Mouse (Mus musculus): ENCODE measurements at regions not wholly inside any gene's neighbourhood (a gene's known extent, or its start where the extent isn't known, plus 50 kb on each side); places are given as distances from the start of the nearest gene placed in this dataset.
A peak's percentile ranks its signal among the peaks of the same experiment; 100 is the strongest.

DNA sequence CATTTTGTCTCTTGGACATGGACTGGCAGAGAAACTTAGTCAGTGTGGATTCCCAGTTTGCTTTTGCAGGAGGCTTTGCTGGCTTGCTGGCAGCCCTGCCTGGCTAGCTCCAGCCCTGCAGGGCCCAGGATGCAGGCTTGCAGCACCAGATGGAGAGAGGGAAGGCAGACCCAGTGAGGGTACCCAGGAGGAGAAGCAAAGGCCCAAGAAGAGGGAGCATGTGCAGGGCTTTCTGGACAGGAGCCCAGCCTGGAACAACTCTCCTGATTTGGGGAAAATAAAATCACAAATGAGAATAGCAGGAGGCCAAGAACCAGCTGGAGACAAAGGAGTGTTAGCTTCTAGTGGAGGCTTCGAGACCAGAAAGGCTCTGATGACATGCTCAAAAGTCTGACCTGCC is 414.9 kb upstream of the Camk1g start:
- no peak overlapping the region for H3K4me3 ChIP-seq
- no peaks in the 10 kb centered on the region for H3K4me1 ChIP-seq (replicated peaks)
- no peaks in the 10 kb centered on the region for H3K9me3 ChIP-seq
- 80% methylated on average over 1 of the region's 1 CpGs for WGBS
- no peak for DNase-seq (ENCODE audit: low spot score)
- no peaks in the 10 kb centered on the region for H3K36me3 ChIP-seq
- H3K27me3 ChIP-seq (ENCODE audit: insufficient read depth, poor library complexity, severe bottlenecking): peaks cover 32% of the 10 kb centered on the region
- H3K27ac ChIP-seq: no peak overlapping the region

- Histone ChIP-seq H3K4me3 (no peak overlapping the region), H3K27me3 (ENCODE audit: insufficient read depth, poor library complexity, severe bottlenecking) (peaks cover 32% of the 10 kb centered on the region), H3K36me3 (no peaks in the 10 kb centered on the region), H3K27ac (no peak overlapping the region), H3K4me1 (replicated peaks) (no peaks in the 10 kb centered on the region), H3K9me3 (no peaks in the 10 kb centered on the region)
- 71% methylated on average over 2 of the region's 2 CpGs for WGBS
- DNase-seq (ENCODE audit: low spot score): no peak
Observed at GRCm38 (mm10) chr1:193784526-193784925, 414.4 kb upstream of the Camk1g start.

GRCm38 (mm10) chr1:193778181-193778580 is 408.1 kb upstream of the Camk1g start:
- H3K27ac ChIP-seq: no peak overlapping the region
- H3K36me3 ChIP-seq: no peaks in the 10 kb centered on the region
- no peak for DNase-seq (ENCODE audit: low spot score)
- WGBS: 47% methylated on average over 1 of the region's 1 CpGs
- H3K27me3 ChIP-seq (ENCODE audit: insufficient read depth, poor library complexity, severe bottlenecking): peaks cover 17% of the 10 kb centered on the region; the same call in 1 of the 2 replicates
- H3K9me3 ChIP-seq: no peaks in the 10 kb centered on the region
- no peak overlapping the region for H3K4me3 ChIP-seq
- H3K4me1 ChIP-seq (replicated peaks): peaks cover 8% of the 10 kb centered on the region

- 83% methylated on average over 4 of the region's 4 CpGs for WGBS
- no peak overlapping the region for H3K4me3 ChIP-seq
- no peak overlapping the region for H3K27ac ChIP-seq
- H3K27me3 ChIP-seq (ENCODE audit: insufficient read depth, poor library complexity, severe bottlenecking): no peaks in the 10 kb centered on the region; the same call in 1 of the 2 replicates
- H3K36me3 ChIP-seq: no peaks in the 10 kb centered on the region
- DNase-seq (ENCODE audit: low spot score): no peak
- no peaks in the 10 kb centered on the region for H3K9me3 ChIP-seq
- no peaks in the 10 kb centered on the region for H3K4me1 ChIP-seq (replicated peaks)
Observed at GRCm38 (mm10) chr1:193769546-193769945, 399.4 kb upstream of the Camk1g start.

GRCm38 (mm10) chr1:193764103-193764502 is 394.0 kb upstream of the Camk1g start:
- H3K27ac ChIP-seq: no peak overlapping the region
- H3K36me3 ChIP-seq: no peaks in the 10 kb centered on the region
- H3K4me3 ChIP-seq: no peak overlapping the region
- no peaks in the 10 kb centered on the region for H3K27me3 ChIP-seq (ENCODE audit: insufficient read depth, poor library complexity, severe bottlenecking)
- no peaks in the 10 kb centered on the region for H3K4me1 ChIP-seq (replicated peaks)
- no peak for DNase-seq (ENCODE audit: low spot score)
- H3K9me3 ChIP-seq: no peaks in the 10 kb centered on the region

GRCm38 (mm10) chr1:193751819-193752251 is 381.7 kb upstream of the Camk1g start:
- H3K4me3 ChIP-seq: no peak overlapping the region
- 42% methylated on average over 4 of the region's 4 CpGs for WGBS

DNA sequence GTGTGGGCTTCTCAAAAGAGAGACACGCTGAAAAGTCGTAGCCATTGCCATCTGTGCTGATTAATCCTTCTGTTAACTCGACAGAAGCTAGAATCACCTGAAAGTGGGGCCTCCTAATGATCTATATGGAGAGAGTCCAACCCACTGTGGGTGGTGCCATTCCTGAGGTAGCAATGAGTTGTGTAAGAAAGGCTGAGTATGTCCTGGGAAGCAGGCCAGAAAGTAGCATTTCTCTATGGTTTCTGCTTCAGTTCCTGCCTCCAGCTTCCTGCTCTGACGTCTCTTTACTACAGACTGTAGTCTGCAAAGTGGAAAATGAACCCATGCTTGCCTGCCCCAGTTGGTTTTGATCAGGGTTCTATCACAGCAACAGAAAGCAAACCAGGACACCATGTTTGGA is 380.8 kb upstream of the Camk1g start:
- Histone ChIP-seq H3K27me3 (ENCODE audit: insufficient read depth, poor library complexity, severe bottlenecking) (no peaks in the 10 kb centered on the region), H3K9me3 (no peaks in the 10 kb centered on the region), H3K27ac (no peak overlapping the region), H3K4me3 (no peak overlapping the region), H3K36me3 (no peaks in the 10 kb centered on the region), H3K4me1 (replicated peaks) (0 out of 2 replicates have a peak, but pooled peaks cover 6% of the 10 kb centered on the region)
- no peak for DNase-seq (ENCODE audit: low spot score)
- 76% methylated on average over 4 of the region's 4 CpGs for WGBS

More at GRCm38 (mm10) chr1:193751819-193752251, 381.7 kb upstream of the Camk1g start:
- no peak for DNase-seq (ENCODE audit: low spot score)
- H3K27ac ChIP-seq: no peak overlapping the region
- H3K9me3 ChIP-seq: no peaks in the 10 kb centered on the region
- H3K27me3 ChIP-seq (ENCODE audit: insufficient read depth, poor library complexity, severe bottlenecking): no peaks in the 10 kb centered on the region
- H3K4me1 ChIP-seq (replicated peaks): 0 out of 2 replicates have a peak, but pooled peaks cover 6% of the 10 kb centered on the region
- H3K36me3 ChIP-seq: no peaks in the 10 kb centered on the region

- 80% methylated on average over 6 of the region's 6 CpGs for WGBS
- Histone ChIP-seq H3K36me3 (no peaks in the 10 kb centered on the region), H3K4me3 (no peak overlapping the region), H3K4me1 (replicated peaks) (0 out of 2 replicates have a peak, but pooled peaks cover 6% of the 10 kb centered on the region), H3K27ac (peak overlapping the region; percentile 51; the same call in 1 of the 2 replicates), H3K9me3 (no peaks in the 10 kb centered on the region), H3K27me3 (ENCODE audit: insufficient read depth, poor library complexity, severe bottlenecking) (no peaks in the 10 kb centered on the region)
- DNase-seq (ENCODE audit: low spot score): no peak
Observed at GRCm38 (mm10) chr1:193747426-193747960, 377.4 kb upstream of the Camk1g start.

- no peak overlapping the region for H3K27ac ChIP-seq
- DNase-seq (ENCODE audit: low spot score): no peak
- no peaks in the 10 kb centered on the region for H3K9me3 ChIP-seq
- no peaks in the 10 kb centered on the region for H3K4me1 ChIP-seq (replicated peaks)
- no peak overlapping the region for H3K4me3 ChIP-seq
- WGBS: 87% methylated on average over 2 of the region's 2 CpGs
- no peaks in the 10 kb centered on the region for H3K27me3 ChIP-seq (ENCODE audit: insufficient read depth, poor library complexity, severe bottlenecking)
- no peaks in the 10 kb centered on the region for H3K36me3 ChIP-seq
Observed at GRCm38 (mm10) chr1:193742688-193743087, 372.6 kb upstream of the Camk1g start.

GRCm38 (mm10) chr1:193738821-193739220 is 368.7 kb upstream of the Camk1g start:
- Histone ChIP-seq H3K4me3 (no peak overlapping the region), H3K9me3 (no peaks in the 10 kb centered on the region), H3K36me3 (no peaks in the 10 kb centered on the region), H3K27me3 (ENCODE audit: insufficient read depth, poor library complexity, severe bottlenecking) (no peaks in the 10 kb centered on the region), H3K4me1 (replicated peaks) (peaks cover 19% of the 10 kb centered on the region), H3K27ac (no peak overlapping the region)
- DNase-seq (ENCODE audit: low spot score): no peak
- 70% methylated on average over 6 of the region's 6 CpGs for WGBS

- 86% methylated on average over 1 of the region's 1 CpGs for WGBS
- H3K36me3 ChIP-seq: no peaks in the 10 kb centered on the region
- no peak for DNase-seq (ENCODE audit: low spot score)
Observed at GRCm38 (mm10) chr1:193735949-193736518, 365.9 kb upstream of the Camk1g start.

DNA sequence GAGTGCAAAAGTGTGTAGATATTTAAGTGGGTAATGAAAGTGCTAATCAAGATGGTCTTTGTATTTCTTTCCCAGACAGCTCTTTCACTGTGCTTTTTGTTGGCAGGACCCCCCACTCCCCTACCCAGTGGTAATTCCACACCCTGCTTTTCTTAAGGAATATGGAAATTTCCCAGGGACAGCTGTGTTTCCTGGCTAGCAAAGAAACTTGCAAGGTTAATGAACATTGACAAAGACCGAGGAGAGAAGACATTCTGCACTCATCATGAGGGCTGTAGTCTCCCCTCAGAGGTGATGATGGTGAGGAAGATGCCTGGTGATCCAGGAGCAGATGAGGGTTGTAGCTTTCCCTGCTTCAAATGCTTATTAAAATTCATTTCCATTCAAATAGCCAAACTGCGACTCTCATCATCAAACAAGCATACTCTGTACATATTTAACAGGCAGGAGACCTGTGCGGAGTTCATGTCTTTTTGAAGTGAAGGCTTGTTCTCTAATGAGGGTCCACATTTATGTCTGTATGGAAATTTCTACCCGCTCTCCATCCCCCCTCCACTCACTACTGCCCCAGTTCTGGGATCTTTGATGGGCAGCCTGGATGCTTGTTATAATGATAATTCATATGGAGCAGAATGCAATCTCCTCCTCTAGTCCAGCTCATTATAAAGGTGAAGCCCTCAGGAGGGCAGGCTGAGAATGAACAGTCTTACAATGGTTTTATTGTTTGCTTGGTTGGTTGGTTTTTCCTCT is 364.1 kb upstream of the Camk1g start:
- Histone ChIP-seq H3K4me1 (replicated peaks) (peaks cover 57% of the 10 kb centered on the region), H3K27ac (peak overlapping the region; percentile 50), H3K9me3 (no peaks in the 10 kb centered on the region), H3K27me3 (ENCODE audit: insufficient read depth, poor library complexity, severe bottlenecking) (no peaks in the 10 kb centered on the region), H3K36me3 (no peaks in the 10 kb centered on the region), H3K4me3 (no peak overlapping the region)
- no peak for DNase-seq (ENCODE audit: low spot score)
- 36% methylated on average over 4 of the region's 4 CpGs for WGBS

More at GRCm38 (mm10) chr1:193735949-193736518, 365.9 kb upstream of the Camk1g start:
- Histone ChIP-seq H3K9me3 (no peaks in the 10 kb centered on the region), H3K27me3 (ENCODE audit: insufficient read depth, poor library complexity, severe bottlenecking) (no peaks in the 10 kb centered on the region), H3K4me3 (no peak overlapping the region), H3K4me1 (replicated peaks) (peaks cover 47% of the 10 kb centered on the region), H3K27ac (no peak overlapping the region)

DNA sequence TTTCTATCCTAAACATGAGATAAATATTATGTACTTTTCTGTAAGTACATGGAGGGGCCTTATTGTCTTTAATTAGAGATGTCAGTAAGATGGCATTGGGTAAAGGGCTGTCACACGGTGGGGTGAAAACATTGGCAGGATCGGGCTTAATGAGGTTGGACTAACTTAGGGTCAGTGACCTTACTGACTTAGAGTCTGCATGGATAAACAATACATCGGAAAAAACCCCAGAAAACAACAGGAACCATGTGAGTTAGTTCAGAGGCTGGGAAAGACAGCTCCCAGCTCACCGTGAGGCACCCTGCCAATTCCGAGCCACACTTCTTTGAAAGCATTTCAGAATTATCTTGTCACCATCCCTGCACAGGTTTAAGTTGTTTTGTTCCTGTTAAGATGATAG is 363.3 kb upstream of the Camk1g start:
- peaks cover 57% of the 10 kb centered on the region for H3K4me1 ChIP-seq (replicated peaks)
- no peaks in the 10 kb centered on the region for H3K36me3 ChIP-seq
- H3K9me3 ChIP-seq: no peaks in the 10 kb centered on the region
- H3K4me3 ChIP-seq: no peak overlapping the region
- peak overlapping the region; percentile 56; the same call in 1 of the 2 replicates for H3K27ac ChIP-seq
- WGBS: 2% methylated on average over 5 of the region's 5 CpGs
- no peaks in the 10 kb centered on the region for H3K27me3 ChIP-seq (ENCODE audit: insufficient read depth, poor library complexity, severe bottlenecking)
- no peak for DNase-seq (ENCODE audit: low spot score)
